Mouse (Mus musculus): ENCODE measurements around the gene Shtn1. TPM values are rescaled to one million over a fixed set of nuclear protein-coding genes. Genes with fewer than 3 reads are reported as not detected.

The Shtn1 gene
- polyA plus RNA-seq, 1 experiment from 2014 or later = 48.3 TPM

GRCm38 (mm10) chr19:58974126-58974525 is 101.8 kb downstream of the Shtn1 start:
- Histone ChIP-seq H3K27me3 (replicated peaks; ENCODE audit: control insufficient read depth, insufficient read depth, low read length) (0 out of 2 replicates have a peak, but pooled peaks cover 9% of the 10 kb centered on the region), H3K4me2 (ENCODE audit: low read length) (no peak overlapping the region), H3K4me3 (ENCODE audit: low read depth, low read length) (no peak overlapping the region), H3K9ac (ENCODE audit: low read length) (no peak overlapping the region), H3K27ac (ENCODE audit: low read depth, low read length) (no peak overlapping the region), H3K9me3 (replicated peaks; ENCODE audit: control insufficient read depth, low read length) (no peaks in the 10 kb centered on the region), H3K36me3 (ENCODE audit: control insufficient read depth, insufficient read depth, low read length) (0 out of 2 replicates have a peak, but pooled peaks cover 5% of the 10 kb centered on the region), H3K4me1 (ENCODE audit: control insufficient read depth, insufficient read depth, low read length) (peaks cover 10% of the 10 kb centered on the region; the same call in 1 of the 2 replicates)
- DNase-seq (ENCODE audit: low spot score) (no peak), ATAC-seq (no peak)
- WGBS = 86% methylated on average over 8 of the region's 8 CpGs

- Histone ChIP-seq H3K27ac (ENCODE audit: low read depth, low read length) (no peak overlapping the region), H3K36me3 (ENCODE audit: control insufficient read depth, insufficient read depth, low read length) (0 out of 2 replicates have a peak, but pooled peaks cover 5% of the 10 kb centered on the region), H3K4me2 (ENCODE audit: low read length) (no peak overlapping the region), H3K4me1 (ENCODE audit: control insufficient read depth, insufficient read depth, low read length) (0 out of 2 replicates have a peak, but pooled peaks cover 8% of the 10 kb centered on the region), H3K27me3 (replicated peaks; ENCODE audit: control insufficient read depth, insufficient read depth, low read length) (0 out of 2 replicates have a peak, but pooled peaks cover 12% of the 10 kb centered on the region), H3K4me3 (ENCODE audit: low read depth, low read length) (no peak overlapping the region), H3K9ac (ENCODE audit: low read length) (no peak overlapping the region), H3K9me3 (replicated peaks; ENCODE audit: control insufficient read depth, low read length) (no peaks in the 10 kb centered on the region)
- WGBS = 91% methylated on average over 13 of the region's 13 CpGs
- no peak for ATAC-seq
- no peak for DNase-seq (ENCODE audit: low spot score)
Measured at GRCm38 (mm10) chr19:58970826-58971225, 105.1 kb downstream of the Shtn1 start.

GRCm38 (mm10) chr19:58968731-58969506 is 107.0 kb downstream of the Shtn1 start:
- H3K27ac ChIP-seq (ENCODE audit: low read depth, low read length) = no peak overlapping the region
- H3K36me3 ChIP-seq (ENCODE audit: control insufficient read depth, insufficient read depth, low read length) = no peaks in the 10 kb centered on the region
- DNase-seq (ENCODE audit: low spot score) = peak; percentile 66
- 0 out of 2 replicates have a peak, but pooled peaks cover 8% of the 10 kb centered on the region for H3K4me1 ChIP-seq (ENCODE audit: control insufficient read depth, insufficient read depth, low read length)
- H3K9ac ChIP-seq (ENCODE audit: low read length) = no peak overlapping the region
- H3K4me3 ChIP-seq (ENCODE audit: low read depth, low read length) = no peak overlapping the region
- 7% methylated on average over 15 of the region's 15 CpGs for WGBS
- ATAC-seq = peak; percentile 73; the same call in 1 of the 2 replicates
- H3K4me2 ChIP-seq (ENCODE audit: low read length) = peak overlapping the region; percentile 18; the same call in 1 of the 2 replicates
- 0 out of 2 replicates have a peak, but pooled peaks cover 12% of the 10 kb centered on the region for H3K27me3 ChIP-seq (replicated peaks; ENCODE audit: control insufficient read depth, insufficient read depth, low read length)
- no peaks in the 10 kb centered on the region for H3K9me3 ChIP-seq (replicated peaks; ENCODE audit: control insufficient read depth, low read length)

DNA sequence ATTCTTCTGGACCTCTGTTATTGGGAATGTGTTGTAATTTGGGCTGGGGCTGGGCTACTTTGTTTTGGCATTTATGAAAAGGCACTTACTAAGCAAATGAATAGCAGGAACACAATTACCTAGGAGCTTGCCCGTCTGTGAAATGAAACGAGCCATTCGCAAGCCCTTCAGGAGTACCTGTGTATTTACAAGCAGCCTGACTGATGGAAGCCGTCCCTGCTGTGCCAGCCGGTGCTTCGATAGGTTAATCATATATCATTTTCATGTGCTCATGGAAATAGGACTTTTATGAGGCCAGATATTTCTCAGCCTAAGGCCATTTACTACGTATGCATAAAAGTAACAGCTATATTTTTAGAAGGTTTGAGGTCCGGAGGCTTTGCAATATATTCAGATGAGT is 112.9 kb downstream of the Shtn1 start:
- Histone ChIP-seq H3K9me3 (replicated peaks; ENCODE audit: control insufficient read depth, low read length) (no peaks in the 10 kb centered on the region), H3K27ac (ENCODE audit: low read depth, low read length) (no peak overlapping the region), H3K9ac (ENCODE audit: low read length) (no peak overlapping the region), H3K4me2 (ENCODE audit: low read length) (no peak overlapping the region), H3K4me1 (ENCODE audit: control insufficient read depth, insufficient read depth, low read length) (no peaks in the 10 kb centered on the region), H3K4me3 (ENCODE audit: low read depth, low read length) (no peak overlapping the region), H3K27me3 (replicated peaks; ENCODE audit: control insufficient read depth, insufficient read depth, low read length) (peaks cover 5% of the 10 kb centered on the region; the same call in 1 of the 2 replicates), H3K36me3 (ENCODE audit: control insufficient read depth, insufficient read depth, low read length) (no peaks in the 10 kb centered on the region)
- 41% methylated on average over 8 of the region's 8 CpGs for WGBS
- DNase-seq (ENCODE audit: low spot score) = no peak
- no peak for ATAC-seq

- Histone ChIP-seq H3K4me1 (ENCODE audit: control insufficient read depth, insufficient read depth, low read length) (no peaks in the 10 kb centered on the region), H3K4me3 (ENCODE audit: low read depth, low read length) (no peak overlapping the region), H3K27ac (ENCODE audit: low read depth, low read length) (no peak overlapping the region), H3K9me3 (replicated peaks; ENCODE audit: control insufficient read depth, low read length) (no peaks in the 10 kb centered on the region), H3K36me3 (ENCODE audit: control insufficient read depth, insufficient read depth, low read length) (no peaks in the 10 kb centered on the region), H3K9ac (ENCODE audit: low read length) (no peak overlapping the region), H3K4me2 (ENCODE audit: low read length) (no peak overlapping the region), H3K27me3 (replicated peaks; ENCODE audit: control insufficient read depth, insufficient read depth, low read length) (0 out of 2 replicates have a peak, but pooled peaks cover 4% of the 10 kb centered on the region)
- DNase-seq (ENCODE audit: low spot score) = no peak
- no peak for ATAC-seq
- WGBS = 91% methylated on average over 8 of the region's 8 CpGs
Measured at GRCm38 (mm10) chr19:58954779-58955178, 121.1 kb downstream of the Shtn1 start.

DNA sequence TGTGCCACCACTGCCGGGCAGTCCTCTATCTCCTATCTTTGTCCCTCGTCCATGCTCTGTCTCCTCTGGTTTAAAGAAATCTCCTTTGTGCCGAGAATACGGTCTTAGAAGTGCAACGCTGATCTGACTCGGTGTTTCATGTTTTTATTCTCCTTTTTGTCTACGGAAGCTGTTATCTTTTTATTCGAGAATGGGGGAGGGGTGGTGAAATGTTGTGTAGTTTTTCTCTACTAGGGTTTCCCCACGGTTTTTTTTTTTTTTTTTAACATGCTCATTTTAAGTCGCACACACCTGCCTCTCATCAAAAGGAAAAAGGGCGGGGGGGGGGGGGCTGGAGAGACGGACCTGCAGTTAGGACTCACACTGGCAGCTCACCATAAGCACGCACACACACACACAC is 123.7 kb downstream of the Shtn1 start:
- Histone ChIP-seq H3K27ac (ENCODE audit: low read depth, low read length) (no peak overlapping the region), H3K9ac (ENCODE audit: low read length) (no peak overlapping the region), H3K4me2 (ENCODE audit: low read length) (no peak overlapping the region), H3K4me3 (ENCODE audit: low read depth, low read length) (no peak overlapping the region), H3K4me1 (ENCODE audit: control insufficient read depth, insufficient read depth, low read length) (no peaks in the 10 kb centered on the region), H3K9me3 (replicated peaks; ENCODE audit: control insufficient read depth, low read length) (no peaks in the 10 kb centered on the region), H3K36me3 (ENCODE audit: control insufficient read depth, insufficient read depth, low read length) (no peaks in the 10 kb centered on the region), H3K27me3 (replicated peaks; ENCODE audit: control insufficient read depth, insufficient read depth, low read length) (0 out of 2 replicates have a peak, but pooled peaks cover 6% of the 10 kb centered on the region)
- WGBS = 80% methylated on average over 11 of the region's 13 CpGs
- no peak for ATAC-seq
- DNase-seq (ENCODE audit: low spot score) = no peak

DNA sequence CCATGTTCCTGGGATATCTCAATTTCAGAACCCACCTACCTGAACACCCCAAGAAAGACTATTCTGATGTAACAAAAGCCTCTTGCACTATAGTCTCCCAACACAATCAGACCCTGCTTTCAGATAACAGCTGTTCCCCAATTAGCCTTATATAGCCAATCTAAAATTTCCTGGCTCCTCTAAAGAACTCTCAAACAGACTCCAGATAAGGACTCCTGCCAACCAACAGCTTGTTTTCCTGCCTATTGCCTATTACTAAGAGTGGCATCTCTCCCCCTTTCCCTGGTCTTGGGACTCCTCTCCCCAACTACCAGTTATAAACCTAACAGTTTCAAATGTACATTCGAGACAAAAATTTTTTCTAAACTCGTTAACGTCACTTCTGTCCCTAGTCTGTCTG is 124.4 kb downstream of the Shtn1 start:
- Histone ChIP-seq H3K4me1 (ENCODE audit: control insufficient read depth, insufficient read depth, low read length) (no peaks in the 10 kb centered on the region), H3K36me3 (ENCODE audit: control insufficient read depth, insufficient read depth, low read length) (no peaks in the 10 kb centered on the region), H3K4me2 (ENCODE audit: low read length) (no peak overlapping the region), H3K27me3 (replicated peaks; ENCODE audit: control insufficient read depth, insufficient read depth, low read length) (0 out of 2 replicates have a peak, but pooled peaks cover 6% of the 10 kb centered on the region), H3K9ac (ENCODE audit: low read length) (no peak overlapping the region), H3K4me3 (ENCODE audit: low read depth, low read length) (no peak overlapping the region), H3K9me3 (replicated peaks; ENCODE audit: control insufficient read depth, low read length) (no peaks in the 10 kb centered on the region), H3K27ac (ENCODE audit: low read depth, low read length) (no peak overlapping the region)
- WGBS = 66% methylated on average over 3 of the region's 3 CpGs
- ATAC-seq (no peak), DNase-seq (ENCODE audit: low spot score) (peak; percentile 58)

DNA sequence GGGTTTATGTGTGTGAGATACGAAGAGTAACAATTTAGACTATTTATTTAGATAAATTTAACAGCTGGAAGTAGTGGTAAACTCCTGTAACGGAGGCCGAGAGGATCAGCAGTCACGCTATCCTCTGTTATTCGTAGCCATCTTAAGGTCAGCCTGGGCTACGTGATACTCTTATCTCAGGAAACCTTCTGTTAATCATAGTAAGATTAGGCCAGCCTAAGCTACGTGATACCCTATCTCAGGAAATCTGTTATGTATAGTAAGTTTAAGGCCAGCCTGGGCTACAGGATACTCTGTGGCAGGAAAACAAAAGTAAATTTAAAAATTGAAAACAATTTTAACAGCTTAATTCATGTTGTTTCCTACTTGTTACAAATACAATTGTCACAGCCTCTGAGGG is 129.9 kb downstream of the Shtn1 start:
- no peak overlapping the region for H3K9ac ChIP-seq (ENCODE audit: low read length)
- ATAC-seq (no peak), DNase-seq (ENCODE audit: low spot score) (no peak)
- H3K36me3 ChIP-seq (ENCODE audit: control insufficient read depth, insufficient read depth, low read length) = no peaks in the 10 kb centered on the region
- H3K27me3 ChIP-seq (replicated peaks; ENCODE audit: control insufficient read depth, insufficient read depth, low read length) = peaks cover 7% of the 10 kb centered on the region; the same call in 1 of the 2 replicates
- no peak overlapping the region for H3K4me3 ChIP-seq (ENCODE audit: low read depth, low read length)
- H3K27ac ChIP-seq (ENCODE audit: low read depth, low read length) = no peak overlapping the region
- H3K4me2 ChIP-seq (ENCODE audit: low read length) = no peak overlapping the region
- H3K4me1 ChIP-seq (ENCODE audit: control insufficient read depth, insufficient read depth, low read length) = peaks cover 7% of the 10 kb centered on the region; the same call in 1 of the 2 replicates
- no peaks in the 10 kb centered on the region for H3K9me3 ChIP-seq (replicated peaks; ENCODE audit: control insufficient read depth, low read length)
- WGBS = 92% methylated on average over 7 of the region's 7 CpGs

Data from forebrain, embryonic 14.5 days (tissue).